Mouse (Mus musculus) G1E (cell line): ENCODE results near the gene Ccdc158. TPM values are rescaled to one million over a fixed set of nuclear protein-coding genes. Genes with fewer than 3 reads are reported as not detected.

Experiments used
- ATAC-seq: 2 replicates; pipeline ENCODE4 v1.8.0; 2016; ENCODE audit warnings: mild to moderate bottlenecking; ENCODE audit not compliant: insufficient number of reproducible peaks, poor library complexity, low FRiP score, severe bottlenecking; ENCODE audit errors: extremely low read depth
- DNase-seq: peaks from one replicate; pipeline ENCODE4 v3.0.0; 2012; ENCODE audit warnings: low spot score
- H3K27me3 ChIP-seq: 2 replicates; pipeline ENCODE4 v1.6.1; 2012; ENCODE audit warnings: mild to moderate bottlenecking, low read length, inconsistent platforms; ENCODE audit not compliant: insufficient read depth
- H3K36me3 ChIP-seq: replicated peaks from 2 replicates; pipeline ENCODE3; 2012; ENCODE audit warnings: mild to moderate bottlenecking, inconsistent platforms
- H3K4me1 ChIP-seq: 2 replicates; pipeline ENCODE4 v1.6.1; 2012; ENCODE audit warnings: low read depth, low read length, inconsistent platforms, mixed read lengths; ENCODE audit not compliant: insufficient read depth
- H3K4me3 ChIP-seq: 2 replicates; pipeline ENCODE4 v1.5.1; 2012; ENCODE audit warnings: low read depth, mild to moderate bottlenecking, inconsistent platforms, low read length, moderate library complexity, mixed read lengths
- H3K9me3 ChIP-seq: replicated peaks from 2 replicates; pipeline ENCODE4 v1.6.1; 2012; ENCODE audit warnings: inconsistent platforms
- CTCF ChIP-seq: IDR thresholded peaks from 2 replicates; pipeline ENCODE4 v1.5.1; 2012; ENCODE audit warnings: low read depth, low read length, inconsistent platforms, mixed read lengths
- GATA1 ChIP-seq: IDR thresholded peaks from 2 replicates; pipeline ENCODE4 v1.6.1; 2012; ENCODE audit warnings: borderline replicate concordance, low read length, inconsistent platforms, mixed read lengths
- GATA2 ChIP-seq: IDR thresholded peaks from 2 replicates; pipeline ENCODE4 v1.6.1; 2012; ENCODE audit warnings: low read depth, low read length, inconsistent platforms, borderline replicate concordance
- POLR2AphosphoS5 ChIP-seq: IDR thresholded peaks from 2 replicates; pipeline ENCODE4 v1.6.1; 2012; ENCODE audit warnings: low read depth, low read length, inconsistent platforms; ENCODE audit not compliant: insufficient replicate concordance
- TAL1 ChIP-seq: conservative IDR thresholded peaks from 2 replicates; pipeline ENCODE4 v1.6.1; 2012; ENCODE audit warnings: low read depth, low read length, inconsistent platforms, mixed read lengths
- polyA plus RNA-seq: library from polyadenylated mRNA; stranded (reverse); fragments of >175 nt; gene quantifications from 2 replicates; pipeline ENCODE4 v1.2.3, GENCODE M21; 2012
- total RNA-seq, 2 experiments: library from RNA; stranded (forward) in 1 of 2; stranded (reverse) in 1 of 2; fragments of 200-1000 nt in 1 of 2; fragments of >200 nt in 1 of 2; fragmentation: Nextera tagmentation in 1 of 2; gene quantifications; 2 replicates each; pipeline ENCODE4 v1.2.3; 2014 to 2017

Gene Ccdc158
- total and polyA plus RNA-seq, 3 experiments: 0.05 TPM; not detected in 2

- peaks cover 6% of the 10 kb centered on the region; the same call in 1 of the 2 replicates for H3K27me3 ChIP-seq
- DNase-seq: no peak
- no peaks in the 10 kb centered on the region; the same call in 1 of the 2 replicates for H3K9me3 ChIP-seq
- no peaks in the 10 kb centered on the region for H3K36me3 ChIP-seq
- no peak overlapping the region for H3K4me3 ChIP-seq
- ATAC-seq: no peak
- TF ChIP-seq GATA2 (no peak), TAL1 (no peak), CTCF (no peak), GATA1 (no peak), POLR2AphosphoS5 (no peak)
- no peaks in the 10 kb centered on the region for H3K4me1 ChIP-seq
These were observed 4.4 kb upstream of the Ccdc158 start for GRCm38 (mm10) chr5:92679441-92679840.

GRCm38 (mm10) chr5:92675574-92675920, 476 bp upstream of the Ccdc158 start:
- DNase-seq: no peak
- Histone ChIP-seq H3K4me3 (no peak overlapping the region), H3K9me3 (no peaks in the 10 kb centered on the region; the same call in 1 of the 2 replicates), H3K27me3 (no peaks in the 10 kb centered on the region), H3K4me1 (no peaks in the 10 kb centered on the region), H3K36me3 (no peaks in the 10 kb centered on the region)
- no peak for ATAC-seq
- TF ChIP-seq CTCF (no peak), GATA2 (no peak), POLR2AphosphoS5 (no peak), TAL1 (no peak), GATA1 (no peak)

- Histone ChIP-seq H3K4me3 (no peak overlapping the region), H3K9me3 (no peaks in the 10 kb centered on the region), H3K36me3 (no peaks in the 10 kb centered on the region), H3K4me1 (no peaks in the 10 kb centered on the region), H3K27me3 (no peaks in the 10 kb centered on the region)
- TF ChIP-seq GATA1: no peak
- TF ChIP-seq CTCF: no peak
- TF ChIP-seq POLR2AphosphoS5: no peak
- TF ChIP-seq TAL1: no peak
- TF ChIP-seq GATA2: no peak
- ATAC-seq (no peak), DNase-seq (no peak)
These were observed 8.2 kb downstream of the Ccdc158 start for GRCm38 (mm10) chr5:92666860-92667259.

GRCm38 (mm10) chr5:92664321-92664720, 10.8 kb downstream of the Ccdc158 start:
- no peak for ATAC-seq
- Histone ChIP-seq H3K4me3 (no peak overlapping the region), H3K27me3 (no peaks in the 10 kb centered on the region), H3K36me3 (no peaks in the 10 kb centered on the region), H3K9me3 (no peaks in the 10 kb centered on the region), H3K4me1 (no peaks in the 10 kb centered on the region)
- no peak for DNase-seq
- TF ChIP-seq CTCF (no peak), GATA1 (no peak), TAL1 (no peak), POLR2AphosphoS5 (no peak), GATA2 (no peak)

GRCm38 (mm10) chr5:92656256-92656655, 18.8 kb downstream of the Ccdc158 start:
- DNase-seq (no peak), ATAC-seq (no peak; the same call in 1 of the 2 replicates)
- TF ChIP-seq GATA2: no peak
- no peak for TF ChIP-seq CTCF
- TF ChIP-seq POLR2AphosphoS5: no peak
- TF ChIP-seq TAL1: no peak

GRCm38 (mm10) chr5:92640861-92641260, 34.2 kb downstream of the Ccdc158 start:
- DNase-seq (no peak), ATAC-seq (no peak)
- H3K27me3 ChIP-seq: no peaks in the 10 kb centered on the region
- H3K9me3 ChIP-seq: no peaks in the 10 kb centered on the region
- H3K4me1 ChIP-seq: no peaks in the 10 kb centered on the region
- no peak for TF ChIP-seq GATA1
- no peak for TF ChIP-seq POLR2AphosphoS5
- no peak for TF ChIP-seq GATA2
- no peak for TF ChIP-seq TAL1
- TF ChIP-seq CTCF: no peak
- no peak overlapping the region for H3K4me3 ChIP-seq
- H3K36me3 ChIP-seq: no peaks in the 10 kb centered on the region

More at GRCm38 (mm10) chr5:92656256-92656655, 18.8 kb downstream of the Ccdc158 start:
- H3K36me3 ChIP-seq: no peaks in the 10 kb centered on the region
- H3K27me3 ChIP-seq: no peaks in the 10 kb centered on the region
- no peaks in the 10 kb centered on the region for H3K9me3 ChIP-seq
- H3K4me1 ChIP-seq: no peaks in the 10 kb centered on the region
- no peak overlapping the region for H3K4me3 ChIP-seq
